Mouse (Mus musculus): ENCODE measurements at regions not wholly inside any gene's neighbourhood (a gene's known extent, or its start where the extent isn't known, plus 50 kb on each side); places are given as distances from the start of the nearest gene placed in this dataset.
"Not testable (repeated sequence)": the region's sequence is repeated elsewhere in the genome, so short reads cannot be mapped to it uniquely, and the experiment has no call there.

DNA sequence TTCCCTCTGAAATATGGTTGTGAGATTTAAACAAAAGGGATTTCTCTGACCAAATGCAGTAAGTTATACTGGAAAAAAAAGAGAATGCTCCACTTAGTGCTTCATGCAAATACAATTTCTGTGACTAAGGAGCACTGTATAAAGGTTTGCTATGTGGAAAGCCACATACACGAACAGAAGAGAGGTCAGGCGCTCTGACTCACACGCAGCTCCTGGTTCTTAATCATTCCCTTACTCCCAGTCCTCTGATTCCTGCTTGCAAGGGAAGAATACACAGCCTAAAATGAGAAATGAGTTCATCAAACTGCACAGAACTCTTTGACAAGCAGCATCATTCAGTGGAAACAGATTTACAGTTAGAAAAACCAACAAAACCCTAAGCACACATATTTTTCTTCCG is 406.8 kb downstream of the Gja1 start:
- no peak for DNase-seq

DNA sequence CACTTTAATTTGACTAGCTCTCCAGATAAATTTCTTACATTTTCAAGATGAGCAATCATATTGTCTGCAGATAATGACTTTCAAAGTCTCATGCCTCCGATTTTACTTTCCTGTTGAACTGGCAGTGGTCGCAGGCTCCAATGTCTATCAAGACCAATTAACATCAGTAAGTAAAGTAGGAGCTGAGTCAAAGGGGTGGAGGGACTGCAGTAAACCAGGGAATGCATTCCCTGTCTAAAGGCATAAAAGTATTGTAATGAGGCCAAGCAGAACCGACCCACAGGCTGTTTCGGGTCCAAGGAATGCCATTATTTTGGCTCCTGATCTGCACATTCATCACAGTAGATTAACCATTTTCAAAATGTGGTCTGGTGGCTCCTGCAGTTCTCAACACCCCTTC is 411.0 kb downstream of the Gja1 start:
- no peak for DNase-seq

DNA sequence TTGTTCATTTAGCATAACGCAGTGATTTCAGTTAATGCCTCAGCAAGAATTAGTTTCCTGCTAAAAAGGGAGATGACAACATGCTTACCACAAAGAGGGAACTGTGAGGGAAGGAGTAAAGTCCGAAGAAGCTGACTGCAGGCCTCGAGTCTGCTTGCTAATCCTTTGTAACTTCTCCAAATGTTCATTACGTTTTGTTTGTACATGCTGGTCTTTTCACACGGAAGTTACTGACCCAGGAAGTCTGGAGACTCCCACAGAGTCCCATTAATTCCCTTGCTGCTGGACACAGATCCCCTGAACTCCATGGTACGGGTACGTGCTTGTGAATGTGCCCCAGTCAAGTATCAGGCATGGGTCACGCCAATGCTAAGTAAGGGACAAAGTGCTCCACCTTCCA is 415.9 kb downstream of the Gja1 start:
- peak; percentile 6 to 9 for DNase-seq

DNA sequence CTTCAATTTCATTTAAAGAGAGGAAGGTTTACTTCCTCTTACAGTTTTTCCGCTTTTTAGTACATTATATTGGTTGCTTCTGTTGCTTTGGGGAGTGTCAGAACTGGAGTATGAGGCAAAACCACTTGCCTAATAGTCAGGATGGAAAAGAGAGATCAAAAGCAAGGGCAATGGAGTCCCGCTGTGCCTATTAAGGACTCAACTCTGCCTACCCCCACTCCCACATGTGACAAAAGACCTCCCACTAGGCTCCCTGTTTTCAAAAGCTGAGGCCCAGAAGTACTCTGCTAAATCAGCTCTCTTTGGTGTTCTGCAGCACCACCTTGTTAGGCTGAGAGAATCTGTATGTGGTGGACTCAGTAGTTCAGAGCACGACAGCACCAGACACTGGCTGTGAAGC is 418.3 kb downstream of the Gja1 start:
- no peak for DNase-seq

DNA sequence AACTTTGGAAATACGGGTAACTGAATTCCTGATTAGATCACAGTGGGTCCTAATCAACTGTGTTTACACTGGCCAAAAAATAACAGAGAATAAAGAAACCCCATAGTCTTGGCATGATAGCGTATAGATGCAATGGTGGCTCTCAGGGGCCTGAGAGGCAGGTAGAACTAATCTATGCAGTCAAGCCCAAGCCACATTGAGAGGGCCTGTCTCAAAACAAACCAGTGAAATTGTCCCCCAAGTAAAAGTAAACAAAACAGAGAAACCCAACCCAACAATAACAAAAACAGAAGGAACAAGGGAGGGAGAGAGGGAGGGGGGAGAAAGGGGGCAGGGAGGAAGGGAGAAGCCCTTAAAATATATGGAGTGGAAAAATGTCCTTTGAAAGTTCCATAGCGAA is 422.2 kb downstream of the Gja1 start:
- DNase-seq, result no peak

DNA sequence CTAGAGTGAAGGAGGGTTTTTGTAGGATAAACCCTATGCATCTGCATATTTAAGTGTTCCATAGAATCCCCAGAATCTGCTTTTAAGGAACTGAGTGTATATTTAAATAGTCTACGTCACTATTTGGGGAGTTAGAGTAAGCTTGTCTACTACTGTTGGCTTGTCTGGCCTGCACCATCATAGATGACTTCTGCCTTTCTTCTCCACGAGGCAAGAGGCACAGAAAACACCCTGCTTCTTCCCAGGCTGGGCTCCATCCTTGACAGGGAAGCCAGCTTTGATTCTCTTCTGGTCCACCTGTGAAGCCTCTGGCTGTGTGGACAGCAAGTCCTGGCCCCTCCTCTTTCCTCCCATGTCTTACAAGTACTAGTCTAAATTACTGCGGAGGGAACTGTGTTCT is 422.6 kb downstream of the Gja1 start:
- DNase-seq, result no peak

DNA sequence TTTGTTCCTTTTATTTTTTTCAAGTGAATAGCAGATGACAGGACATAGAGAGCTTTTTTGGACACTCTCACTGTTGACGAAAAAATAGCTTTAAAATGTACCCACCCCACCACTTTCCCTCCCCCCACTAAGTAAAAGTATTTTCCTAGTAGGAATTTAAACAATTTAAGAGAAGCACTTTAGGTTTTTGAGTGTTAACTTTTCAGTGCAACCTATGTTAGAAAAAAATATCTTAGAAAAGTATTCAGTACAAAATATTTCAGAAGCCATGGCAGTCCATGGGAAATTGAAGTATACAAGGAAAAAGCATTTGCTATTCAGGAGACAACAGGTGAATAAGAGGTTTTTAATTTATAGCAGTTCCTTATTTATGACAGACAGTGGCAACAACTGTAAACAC is 431.9 kb downstream of the Gja1 start:
- DNase-seq, result no peak

DNA sequence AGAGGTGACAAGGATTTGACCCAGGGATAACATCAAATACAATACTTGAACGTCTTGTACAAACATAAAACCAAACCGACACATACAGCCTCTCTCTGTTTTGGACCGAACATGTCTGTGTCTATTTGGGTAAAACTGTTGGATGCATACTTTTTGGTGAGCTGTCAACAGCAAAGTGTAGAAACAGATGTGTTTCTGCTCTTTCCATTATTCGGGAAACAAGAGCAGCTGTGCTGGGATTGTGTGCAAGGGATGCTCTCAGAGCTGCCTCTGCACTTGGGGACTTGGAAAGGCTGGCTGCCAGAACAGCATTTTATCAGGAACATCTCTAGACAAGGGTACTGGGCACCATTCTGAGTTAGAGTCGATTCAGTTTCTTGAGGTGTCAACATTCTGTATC is 445.0 kb downstream of the Gja1 start:
- no peak for DNase-seq

DNA sequence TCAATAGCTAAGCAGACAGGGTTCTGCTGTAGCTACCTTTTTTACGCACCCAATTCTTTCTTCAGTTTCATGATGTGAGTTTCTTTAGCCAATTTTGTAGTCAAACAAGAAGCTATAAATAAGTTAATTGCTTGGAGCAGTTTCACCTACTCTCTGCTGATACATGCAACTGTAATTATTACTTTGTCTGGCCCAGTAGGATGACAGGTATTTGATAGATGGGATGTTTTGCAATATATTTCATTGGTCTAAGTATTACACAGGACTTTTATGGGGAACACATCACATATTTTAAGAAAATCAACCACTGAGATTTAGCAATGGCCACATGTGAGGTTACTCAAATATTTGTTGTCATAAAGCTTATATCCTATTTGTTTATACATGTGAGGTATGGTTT is 454.2 kb downstream of the Gja1 start:
- no peak for DNase-seq

DNA sequence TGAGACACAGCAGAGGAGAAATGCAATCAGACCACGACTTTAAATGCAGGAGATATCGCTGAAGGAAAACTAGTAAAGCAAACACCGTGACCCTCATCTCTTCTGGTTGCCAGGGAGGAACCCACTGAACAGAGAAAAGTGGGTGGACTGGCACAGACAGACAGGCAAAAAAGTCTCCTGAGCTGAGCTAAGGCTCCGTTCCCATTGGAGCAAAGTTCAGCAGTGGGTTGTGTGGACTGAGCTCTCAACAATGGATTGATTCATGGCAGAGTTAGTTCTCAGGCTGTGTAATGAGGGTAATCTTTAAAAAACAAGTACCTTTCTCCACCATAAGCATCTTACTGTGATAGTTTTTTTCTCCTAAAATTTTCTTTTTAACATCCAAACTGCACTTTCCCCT is 454.8 kb downstream of the Gja1 start:
- no peak for DNase-seq

DNA sequence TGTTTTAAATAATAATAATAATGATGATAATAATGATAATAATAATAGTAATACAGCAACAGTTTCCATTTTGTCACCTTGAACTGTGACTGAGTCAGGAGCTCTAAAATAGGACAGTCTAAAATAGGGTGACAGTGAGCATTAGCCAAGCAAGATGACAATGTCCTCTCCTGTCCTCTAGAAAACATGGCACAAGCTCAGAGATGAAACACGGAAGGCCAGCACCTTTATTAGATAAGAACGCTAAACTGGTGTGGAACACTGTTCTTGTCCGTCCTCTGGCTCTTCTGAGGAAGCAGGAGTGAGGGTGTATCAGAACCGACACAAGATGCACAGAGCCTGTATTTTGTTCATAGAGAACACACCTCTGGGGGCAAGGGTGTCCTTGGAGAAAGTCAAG is 459.0 kb downstream of the Gja1 start:
- DNase-seq, result no peak

DNA sequence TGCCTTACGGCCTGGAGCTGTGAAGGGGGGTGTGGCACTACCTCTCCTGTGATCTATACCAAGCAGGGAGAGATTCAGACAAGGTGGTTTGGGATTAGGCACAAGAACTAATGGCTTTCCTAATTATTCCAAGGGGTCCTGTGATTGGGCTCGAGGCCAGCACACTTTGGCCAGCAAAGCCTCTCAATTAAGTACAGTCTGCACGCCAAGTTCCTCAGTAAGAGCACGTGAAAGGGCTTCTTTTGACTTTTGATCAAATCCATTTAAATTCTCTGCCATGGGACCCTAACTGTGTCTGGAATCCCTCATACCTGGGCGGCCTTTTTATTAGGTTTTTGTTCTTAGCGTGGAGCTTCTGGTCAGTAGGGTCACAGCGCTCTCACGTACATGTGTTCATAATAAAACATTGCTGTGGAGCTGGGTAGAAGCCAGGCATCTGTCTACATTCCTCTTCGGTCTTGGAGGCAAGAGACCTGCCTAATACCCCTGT is 461.9 kb downstream of the Gja1 start:
- DNase-seq, result no peak

DNA sequence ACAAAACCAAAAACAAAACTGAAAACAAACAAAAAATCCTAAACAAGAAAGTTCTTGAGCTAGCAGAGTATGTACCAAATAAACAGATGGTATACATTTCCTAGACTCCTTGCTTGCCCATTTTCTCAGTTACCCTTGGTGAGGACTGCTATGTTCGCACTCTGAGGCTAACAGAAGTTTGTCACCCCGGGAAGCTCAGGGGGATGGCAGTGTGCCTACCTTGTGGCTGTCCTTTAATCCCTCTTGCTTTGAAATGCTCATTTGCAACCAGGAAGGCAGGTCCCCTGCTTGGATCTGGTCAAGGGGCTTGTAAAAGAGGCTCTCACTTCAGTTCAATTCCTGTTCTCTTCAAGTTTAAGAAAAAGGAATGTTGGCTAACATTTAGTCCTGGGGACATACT is 462.4 kb downstream of the Gja1 start:
- DNase-seq, result no peak

DNA sequence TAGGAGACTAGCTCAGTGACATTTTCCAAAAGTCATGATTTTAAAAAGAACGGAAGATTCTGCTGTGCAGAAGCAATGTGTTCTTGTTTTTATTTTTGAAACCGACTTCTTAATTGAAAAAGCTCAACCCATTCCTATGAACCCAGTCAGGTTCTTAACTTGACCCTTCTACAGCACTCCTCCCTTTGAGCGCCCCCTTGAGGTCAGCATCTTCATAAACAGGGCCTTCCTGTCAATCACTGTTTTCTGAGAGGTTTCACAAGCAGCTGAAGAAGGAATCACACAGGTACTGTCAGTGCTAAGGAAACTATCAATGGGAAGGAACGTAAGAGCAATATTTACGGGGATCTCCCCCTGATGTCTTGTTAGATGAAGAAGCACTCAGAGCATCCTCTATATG is 463.6 kb downstream of the Gja1 start:
- DNase-seq, result peak; percentile 12 to 69

DNA sequence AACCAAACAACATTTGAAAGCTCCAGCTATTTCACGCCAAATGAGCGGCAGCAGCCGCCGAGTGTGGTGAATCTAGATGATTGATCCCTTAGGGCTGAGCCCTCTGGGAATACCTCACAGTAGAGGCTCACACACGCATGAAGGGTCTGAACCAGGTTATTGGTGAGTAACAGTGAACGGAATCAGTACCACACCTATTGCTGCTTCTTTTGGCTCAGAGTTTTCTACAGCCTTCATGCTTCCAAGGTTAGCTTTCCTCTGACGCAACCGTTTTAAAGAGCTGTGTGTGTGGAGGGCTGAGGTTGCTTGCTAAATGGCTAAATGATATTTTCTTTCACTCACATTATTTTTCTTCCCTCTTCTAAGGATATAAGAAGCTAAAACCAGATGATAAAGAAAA is 464.4 kb downstream of the Gja1 start:
- no peak for DNase-seq

DNA sequence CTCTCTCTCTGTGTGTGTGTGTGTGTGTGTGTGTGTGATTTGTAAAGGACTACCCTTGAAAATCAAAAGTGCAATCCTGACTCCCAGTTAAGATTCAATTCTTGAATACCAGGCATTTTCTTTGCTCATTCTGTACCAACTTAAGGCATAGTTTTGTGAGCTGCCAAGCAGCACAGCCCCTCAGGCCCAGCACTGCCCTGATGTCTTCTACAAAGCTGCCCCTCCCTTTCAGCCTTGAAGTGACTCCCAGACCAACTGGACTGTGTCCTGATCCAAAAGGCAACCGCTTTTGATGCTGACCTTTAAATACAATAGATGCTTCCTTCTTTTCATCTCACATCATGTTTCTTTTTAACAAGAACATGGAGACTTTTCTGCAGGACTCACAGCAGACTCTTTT is 464.8 kb downstream of the Gja1 start:
- DNase-seq, result no peak

DNA sequence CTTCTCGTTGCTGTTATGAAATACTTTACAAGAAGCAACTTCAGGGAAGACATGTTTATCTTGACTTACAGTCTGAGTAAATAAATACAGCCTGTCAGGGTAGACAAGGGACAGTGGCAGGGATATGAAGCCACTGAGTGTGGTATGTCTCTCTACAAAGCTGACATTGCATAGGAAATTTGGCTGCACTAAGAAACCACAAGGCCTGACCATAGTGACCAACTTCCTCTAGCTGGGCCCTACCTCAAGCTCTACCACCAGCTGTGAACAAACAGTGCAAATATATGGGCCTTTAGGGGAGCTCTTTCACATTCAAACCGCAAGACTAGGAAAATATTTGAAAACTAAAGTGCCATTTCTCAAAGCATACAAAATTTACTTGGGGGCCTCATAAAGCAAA is 475.4 kb downstream of the Gja1 start:
- DNase-seq, result no peak

DNA sequence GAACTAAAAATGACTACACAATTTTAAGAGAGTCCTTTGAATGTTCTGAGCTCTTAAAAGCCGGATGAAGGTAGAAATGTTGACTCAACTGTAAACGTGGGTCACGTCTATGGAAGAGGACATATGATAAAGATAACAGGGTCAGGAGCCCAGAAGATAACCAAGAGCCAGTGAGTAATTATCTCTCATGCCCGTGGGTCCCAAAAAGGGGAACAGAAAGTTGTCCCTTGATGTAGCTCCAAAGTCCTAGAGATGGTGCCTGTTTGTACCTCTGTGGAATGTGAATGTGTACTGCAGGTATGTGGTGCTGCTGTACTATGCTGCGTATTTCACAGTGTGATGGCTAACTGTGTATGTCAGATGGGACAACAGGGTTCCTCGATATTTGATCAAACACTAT is 479.1 kb downstream of the Gja1 start:
- DNase-seq, result no peak

DNA sequence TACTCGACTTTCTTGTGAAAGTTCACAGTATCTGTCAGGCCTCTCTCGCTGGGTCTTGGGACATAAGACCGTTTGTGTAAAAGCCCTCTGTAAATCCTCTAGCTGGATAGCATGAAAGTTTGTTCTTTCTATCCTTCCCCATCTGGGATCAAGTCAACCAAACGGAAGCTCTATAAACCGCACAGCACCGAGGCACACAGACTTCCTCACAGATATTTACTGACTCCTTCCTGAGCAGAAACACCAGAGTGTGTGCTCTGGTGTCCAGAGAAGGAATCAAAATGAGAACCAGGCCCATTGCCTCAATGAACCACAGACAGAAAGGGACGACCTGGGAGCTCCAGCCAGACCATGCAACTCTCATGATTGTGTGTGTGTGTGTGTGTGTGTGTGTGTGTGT is 502.6 kb downstream of the Gja1 start:
- DNase-seq, result no peak

DNA sequence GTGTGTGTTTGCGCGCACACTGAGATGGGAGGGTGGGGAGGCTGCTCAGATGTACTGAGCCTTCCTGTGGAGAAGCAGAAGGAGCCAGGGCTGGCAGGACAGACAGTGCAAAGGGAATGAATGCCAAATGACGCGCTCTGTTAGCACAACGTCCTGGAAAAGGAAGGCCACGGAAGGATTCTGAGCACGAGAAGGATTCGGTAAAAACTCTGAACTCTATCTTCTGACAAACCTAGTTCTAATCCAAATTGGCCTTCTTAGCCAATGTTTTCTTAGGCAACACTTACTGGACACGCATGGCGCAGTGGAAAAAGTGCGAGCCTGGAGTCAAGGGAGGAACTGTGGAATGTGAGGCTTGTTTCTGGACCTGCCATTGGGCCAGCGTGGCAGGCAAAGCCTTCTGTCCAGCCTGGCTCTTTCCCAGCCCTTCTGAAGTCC is 503.0 kb downstream of the Gja1 start:
- no peak for DNase-seq

DNA sequence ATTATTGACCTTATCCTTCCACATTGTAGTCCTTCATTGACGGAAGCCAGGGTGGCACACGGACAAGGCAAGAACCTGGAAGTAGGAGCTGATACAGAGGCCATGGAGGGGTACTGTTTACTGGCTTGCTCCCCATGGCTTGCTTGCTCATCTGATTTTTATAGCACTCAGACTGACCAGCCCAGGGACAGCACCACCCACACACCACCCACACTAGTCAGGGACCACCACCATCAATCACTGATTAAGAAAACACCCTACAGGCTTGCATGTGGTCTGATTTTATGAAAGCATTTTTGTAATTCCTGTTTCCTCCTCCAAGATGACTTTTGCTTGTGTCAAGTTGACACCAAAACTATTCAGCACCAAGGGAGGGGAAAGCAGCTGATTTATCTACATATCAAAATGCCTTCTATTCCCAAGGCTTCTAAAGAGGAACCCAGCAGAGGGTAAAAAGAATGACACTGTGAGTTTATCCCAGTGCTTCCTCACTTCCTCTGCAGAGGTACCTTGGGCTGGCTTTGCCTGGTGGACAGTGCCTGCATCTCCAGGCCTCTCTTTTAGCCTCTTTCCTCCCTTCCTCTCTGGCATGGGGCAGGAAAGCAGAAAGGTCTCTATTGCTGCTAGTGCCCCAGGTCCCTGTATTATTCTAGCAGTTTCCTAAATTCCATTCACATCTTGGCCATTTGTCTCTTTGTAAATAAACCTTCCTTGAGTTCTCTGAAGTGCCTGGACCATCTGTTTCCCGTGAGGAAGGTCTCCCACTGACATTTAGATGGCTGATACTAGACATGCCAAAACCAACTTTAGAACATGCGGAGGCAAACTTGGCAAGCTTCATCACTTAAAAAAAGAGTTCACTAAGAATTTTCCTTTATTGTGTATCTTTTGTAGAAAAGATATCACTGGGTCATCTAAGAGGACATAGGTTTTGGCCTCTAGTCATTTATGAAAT is 507.6 kb downstream of the Gja1 start:
- DNase-seq, result peak; percentile 4 to 38

DNA sequence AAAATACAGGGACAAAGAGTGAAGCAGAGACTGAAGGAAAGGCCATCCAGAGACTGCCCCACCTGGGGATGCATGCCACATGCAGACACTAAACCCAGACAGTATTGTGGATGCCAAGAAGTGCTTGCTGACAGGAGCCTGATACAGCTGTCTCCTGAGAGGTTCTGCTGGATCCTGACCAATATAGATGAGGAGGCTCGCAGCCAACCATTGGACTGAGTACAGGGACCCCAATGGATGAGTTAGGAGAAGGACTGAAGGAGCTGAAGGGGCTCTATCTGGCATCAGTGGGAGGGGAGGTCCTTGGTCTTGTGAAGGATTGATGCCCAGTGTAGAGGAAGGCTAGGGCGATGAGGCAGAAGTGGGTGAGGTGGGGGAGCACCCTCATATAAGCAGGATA is 514.4 kb downstream of the Gja1 start:
- DNase-seq, result not testable (repeated sequence)

DNA sequence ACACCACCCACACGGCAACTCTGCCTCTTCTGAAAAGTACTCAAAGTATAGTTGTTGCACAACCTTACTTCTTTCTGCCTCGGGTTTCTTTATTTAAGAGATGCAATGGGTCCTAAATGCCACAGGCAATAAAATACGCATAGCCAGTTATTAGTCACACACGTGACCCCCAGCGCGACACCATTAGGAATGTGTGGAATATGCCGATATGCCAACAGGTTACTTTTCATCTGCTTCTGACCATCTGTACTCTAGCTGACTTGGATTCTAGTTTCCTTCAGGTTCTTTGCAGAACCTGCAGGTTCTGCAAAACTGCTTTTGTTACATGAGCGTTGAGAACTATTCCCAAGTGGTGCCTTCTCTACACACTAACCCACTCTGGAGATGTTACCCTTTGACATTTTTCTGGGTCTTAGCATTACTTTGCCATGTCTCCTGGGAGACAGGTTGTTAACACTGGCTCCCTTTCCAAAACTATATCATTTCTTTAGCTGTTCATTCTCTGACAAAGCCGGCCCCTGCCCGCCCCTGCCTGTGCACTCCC is 515.6 kb downstream of the Gja1 start:
- DNase-seq, result no peak

DNA sequence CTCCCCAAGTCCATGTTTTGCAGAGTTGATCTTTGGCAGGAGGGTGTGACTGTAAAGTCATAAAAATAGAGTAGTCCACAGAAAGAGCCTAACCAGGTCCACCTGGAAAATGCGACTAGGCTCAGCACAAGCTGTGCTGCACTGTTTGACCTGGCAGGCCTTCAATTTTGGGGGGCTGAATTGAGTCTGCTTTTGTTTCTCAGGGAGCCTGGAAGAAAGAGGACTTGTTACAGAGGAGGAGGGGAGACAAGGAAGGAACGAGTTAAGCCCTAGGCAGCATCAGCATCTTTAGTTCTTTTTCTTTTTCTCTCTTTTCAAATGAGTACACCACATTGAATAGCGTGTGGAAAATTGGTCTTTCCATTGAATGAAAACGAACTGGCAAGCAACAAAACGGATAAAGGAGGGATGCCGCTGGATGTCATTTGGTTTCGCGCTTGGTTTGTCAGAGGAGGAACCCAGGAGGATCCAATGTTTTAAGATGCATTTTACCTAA is 516.1 kb downstream of the Gja1 start:
- no peak for DNase-seq

Measured in kidney, postnatal 36 days (tissue).